ENCODE assay signal across 16 mouse cellular contexts in the genomic region with DNA sequence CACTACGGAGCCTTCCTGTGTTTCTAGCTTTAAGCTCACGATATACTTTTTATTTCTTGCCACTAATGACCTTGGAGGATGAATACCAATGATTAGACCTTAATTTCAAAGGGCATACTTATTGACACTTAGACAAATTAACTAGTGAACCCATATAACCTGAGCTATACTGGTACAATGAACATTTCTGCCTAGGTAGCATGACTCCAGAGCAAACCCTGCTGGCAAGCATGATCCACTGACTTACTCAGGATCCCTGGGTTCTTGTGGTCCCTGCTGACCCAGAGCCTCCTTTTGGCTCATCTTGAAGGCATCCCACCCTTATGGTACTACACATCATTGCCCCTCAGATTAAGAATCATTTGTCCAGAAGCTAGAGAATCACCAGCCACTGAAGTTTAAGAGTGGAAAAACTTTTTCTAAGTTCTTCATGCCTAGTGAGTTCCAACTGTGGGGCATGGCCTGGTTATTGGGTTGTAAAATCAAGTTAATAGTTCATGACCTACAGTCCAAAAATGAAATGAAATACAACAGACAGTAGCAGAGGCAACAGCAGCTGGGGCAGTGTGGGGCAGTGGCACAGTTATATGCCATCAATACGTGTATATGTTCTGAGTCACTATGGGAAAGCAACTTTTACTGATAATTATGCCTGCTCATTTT.
DNase-seq lines count a peak whose midpoint lies in the region; ATAC-seq and TF ChIP-seq lines count a peak whose summit lies in the region.
"Had no signal": no experiment of that assay in that cellular context is flagged by ENCODE, and none has a peak within 500 bp of the region (broad histone marks: within the 10 kb centered on the region; RNA-seq: fewer than 3 reads in every experiment).

No protein-coding gene starts in this region.

- no peak overlapping the region for H3K4me2 ChIP-seq in liver, embryonic 14.5 days (ENCODE audit: low read depth)
- H3K4me2 ChIP-seq: midbrain, embryonic 11.5 days had no signal

- H3K4me1 ChIP-seq in heart, adult 2 months (ENCODE audit: control insufficient read depth, insufficient read depth, low read length), result peaks cover 10% of the 10 kb centered on the region
- peaks cover 13 to 24% of the 10 kb centered on the region in 2 experiments for H3K4me1 ChIP-seq in liver, embryonic 14.5 days (replicated peaks; ENCODE audit: control insufficient read depth in 2 of 2, insufficient read depth in 2 of 2, low read length in 1 of 2)

- H3K27me3 ChIP-seq in heart, adult 2 months (ENCODE audit: control insufficient read depth, insufficient read depth, low read length), result no peaks in the 10 kb centered on the region
- no peaks in the 10 kb centered on the region; the same call in 1 of the 2 replicates for H3K27me3 ChIP-seq in liver, embryonic 14.5 days (ENCODE audit: control insufficient read depth, insufficient read depth, low read length)

- peak; percentile 41 for TF ChIP-seq CTCF in heart, adult 2 months (IDR thresholded peaks at IDR 0.05)
- peak; percentile 45 for TF ChIP-seq CTCF in liver, embryonic 14.5 days (IDR thresholded peaks at IDR 0.05; ENCODE audit: low read depth)

- no peak overlapping the region for H3K27ac ChIP-seq in heart, adult 2 months
- no peak overlapping the region for H3K27ac ChIP-seq in liver, embryonic 14.5 days
- H3K27ac ChIP-seq: heart, embryonic 10.5 days had no signal

- no peak for DNase-seq in heart, adult 2 months
- DNase-seq in heart, postnatal 14 days, result no peak
- DNase-seq in liver, embryonic 14.5 days (ENCODE audit: low read depth in 3 of 3, low spot score in 3 of 3), result no peak
- no peak for DNase-seq in liver
- peak; percentile 31 to 34 for DNase-seq in kidney, adult 8-10 months
- DNase-seq in naive thymus-derived CD4-positive, alpha-beta T cell, adult 2 months (ENCODE audit: low read depth), result peak; percentile 7
- no peak for DNase-seq in right cerebral cortex, postnatal 4 days
- no peak for DNase-seq in testis, postnatal 14 days (ENCODE audit: low spot score)
- DNase-seq: cerebellum, postnatal 10 days; gastrocnemius, postnatal 14 days; layer of hippocampus, adult 9-11 months; lung, adult 18-20 months; lung, postnatal 36 days; thymus, adult 18-20 months had no signal

- no peaks in the 10 kb centered on the region for H3K9me3 ChIP-seq in liver, embryonic 14.5 days (ENCODE audit: control insufficient read depth, low read length)
- H3K9me3 ChIP-seq: heart, embryonic 10.5 days had no signal

- intact Hi-C loops in heart, adult 2 months (cut with DNase I), result no loop called here
- intact Hi-C loops in heart, postnatal 14 days (cut with DNase I), result no loop called here

- no peaks in the 10 kb centered on the region for H3K36me3 ChIP-seq in heart, adult 2 months (ENCODE audit: control insufficient read depth, insufficient read depth, low read length)
- H3K36me3 ChIP-seq in liver, embryonic 14.5 days (replicated peaks; ENCODE audit: control insufficient read depth, insufficient read depth, low read depth), result no peaks in the 10 kb centered on the region
- H3K36me3 ChIP-seq: heart, embryonic 10.5 days had no signal

- 95% methylated on average over 3 of the region's 3 CpGs for WGBS in heart, adult 2 months
- WGBS in liver, embryonic 14.5 days (ENCODE audit: insufficient replicate concordance), result 52% methylated on average over 3 of the region's 3 CpGs

- no peak for TF ChIP-seq EP300 in heart, adult 2 months (IDR thresholded peaks at IDR 0.05; ENCODE audit: insufficient read depth, low read depth, low read length)
- no peak for TF ChIP-seq EP300 in liver, embryonic 14.5 days (IDR thresholded peaks at IDR 0.05; ENCODE audit: low read depth)

- no peak overlapping the region for H3K9ac ChIP-seq in heart, adult 2 months (ENCODE audit: low read depth, low read length)
- H3K9ac ChIP-seq in liver, embryonic 14.5 days (replicated peaks), result no peak overlapping the region

- ATAC-seq in liver, embryonic 14.5 days (ENCODE audit: insufficient read depth), result no peak

- H3K79me2 ChIP-seq in heart, adult 2 months (replicated peaks; ENCODE audit: control insufficient read depth, insufficient read depth, low read length), result no peaks in the 10 kb centered on the region

- H3K4me3 ChIP-seq in heart, adult 2 months, result no peak overlapping the region
- H3K4me3 ChIP-seq in liver, embryonic 14.5 days (ENCODE audit: insufficient read depth in 1 of 2, low read depth in 2 of 2, low read length in 2 of 2), result no peak overlapping the region
- H3K4me3 ChIP-seq: heart, embryonic 10.5 days had no signal

- TF ChIP-seq POLR2A in heart, adult 2 months (IDR thresholded peaks at IDR 0.05; ENCODE audit: insufficient read depth, low read depth, low read length), result no peak

Comparison
In these comparisons a context has a peak if more than half of its experiments do, and no peak if none do; other contexts are left out.
1. DNase-seq: peak in kidney, adult 8-10 months (2 of 2) and naive thymus-derived CD4-positive, alpha-beta T cell, adult 2 months (single experiment); none in heart, adult 2 months (0 of 2), heart, postnatal 14 days (0 of 2), liver, embryonic 14.5 days (0 of 3), liver (single experiment), right cerebral cortex, postnatal 4 days (single experiment) and testis, postnatal 14 days (single experiment).